Comparison of ENCODE assay signal across 8 mouse cellular contexts in the genomic region with DNA sequence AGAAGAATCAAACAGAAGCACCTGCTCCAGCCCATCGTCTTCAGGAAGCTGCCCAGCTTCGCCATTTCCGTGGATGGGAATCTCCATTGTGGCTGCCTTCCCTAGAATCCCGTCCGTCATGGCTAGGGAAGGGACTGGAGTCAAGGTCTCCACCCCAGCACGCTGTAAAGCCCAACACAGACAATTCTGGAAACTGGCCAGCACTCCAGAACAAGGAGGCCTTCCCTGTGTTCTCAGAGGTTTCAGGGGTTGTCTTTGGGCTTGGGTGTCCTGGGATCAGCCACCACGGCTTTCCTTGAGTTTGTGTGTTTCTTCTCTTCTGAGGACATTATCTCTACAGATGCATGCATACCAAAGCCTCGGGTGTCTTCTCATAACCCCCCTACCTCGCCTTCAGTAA. TPM values are rescaled to one million over a fixed set of nuclear protein-coding genes. Genes with fewer than 3 reads are reported as not detected.
DNase-seq lines count a peak whose midpoint lies in the region; ATAC-seq and TF ChIP-seq lines count a peak whose summit lies in the region.

No protein-coding gene starts in this region.

- WGBS in forebrain, embryonic 13.5 days, result 78% methylated on average over 9 of the region's 9 CpGs
- WGBS in limb, embryonic 12.5 days, result 79% methylated on average over 9 of the region's 9 CpGs
- WGBS in stomach, embryonic 14.5 days, result 69% methylated on average over 9 of the region's 9 CpGs

- no peaks in the 10 kb centered on the region for H3K27me3 ChIP-seq in CH12.LX (replicated peaks)
- no peaks in the 10 kb centered on the region for H3K27me3 ChIP-seq in forebrain, embryonic 13.5 days
- H3K27me3 ChIP-seq in limb, embryonic 12.5 days, result no peaks in the 10 kb centered on the region
- H3K27me3 ChIP-seq in stomach, embryonic 14.5 days (ENCODE audit: control insufficient read depth, insufficient read depth, low read length), result no peaks in the 10 kb centered on the region

- TF ChIP-seq POLR2A in CH12.LX (IDR thresholded peaks at IDR 0.05; ENCODE audit: low read depth, low read length), result no peak

- peak; percentile 71 for DNase-seq in cerebellum, adult 9-11 months
- DNase-seq in cerebellum, postnatal 25 days, result no peak
- no peak for DNase-seq in CH12.LX (ENCODE audit: extremely low read depth)
- no peak for DNase-seq in ovary, postnatal 10 days (ENCODE audit: low spot score)
- no peak for DNase-seq in frontal cortex, postnatal 36 days (ENCODE audit: low spot score in 2 of 2)

- H3K27ac ChIP-seq in CH12.LX (ENCODE audit: insufficient read depth, low read depth), result no peak overlapping the region
- no peak overlapping the region for H3K27ac ChIP-seq in forebrain, embryonic 13.5 days
- H3K27ac ChIP-seq in limb, embryonic 12.5 days, result no peak overlapping the region
- H3K27ac ChIP-seq in stomach, embryonic 14.5 days (ENCODE audit: low read length), result no peak overlapping the region

- peak overlapping the region; percentile 69 for H3K4me2 ChIP-seq in CH12.LX (ENCODE audit: insufficient read depth, low read depth, poor library complexity, severe bottlenecking)
- H3K4me2 ChIP-seq in forebrain, embryonic 13.5 days, result peak overlapping the region; percentile 98
- H3K4me2 ChIP-seq in limb, embryonic 12.5 days, result peak overlapping the region; percentile 94
- H3K4me2 ChIP-seq in stomach, embryonic 14.5 days (replicated peaks; ENCODE audit: low read depth, low read length), result peak overlapping the region; percentile 95

- dilution Hi-C loops in CH12.LX (cut with MboI; ENCODE audit: extremely low pct_ligation_motif_present, extremely low pct_unique_long_range_greater_than_20kb, low sequenced_read_pairs), result no loop called here

- ATAC-seq in forebrain, embryonic 13.5 days, result no peak
- ATAC-seq in limb, embryonic 12.5 days (ENCODE audit: insufficient number of reproducible peaks, insufficient read depth, low FRiP score, low TSS enrichment, low read depth), result no peak
- ATAC-seq in stomach, embryonic 14.5 days (ENCODE audit: insufficient number of reproducible peaks, insufficient read depth, low FRiP score, low read depth), result no peak

- no peaks in the 10 kb centered on the region for H3K9me3 ChIP-seq in CH12.LX (replicated peaks; ENCODE audit: low read length)
- H3K9me3 ChIP-seq in forebrain, embryonic 13.5 days (replicated peaks), result no peaks in the 10 kb centered on the region
- no peaks in the 10 kb centered on the region for H3K9me3 ChIP-seq in limb, embryonic 12.5 days
- H3K9me3 ChIP-seq in stomach, embryonic 14.5 days (ENCODE audit: control insufficient read depth, low read depth, low read length), result no peaks in the 10 kb centered on the region

- TF ChIP-seq CTCF in CH12.LX (conservative IDR thresholded peaks at IDR 0.05 in 1 of 2, IDR thresholded peaks at IDR 0.05 in 1 of 2; ENCODE audit: low read depth in 2 of 2, low read length in 2 of 2), result no peak

- in situ Hi-C loops in CH12.LX (cut with MboI; ENCODE audit: low pct_ligation_motif_present, low pct_unique_long_range_greater_than_20kb, low sequenced_read_pairs), result no loop called here

- H3K4me3 ChIP-seq in CH12.LX (replicated peaks in 1 of 3; ENCODE audit: low read depth in 2 of 3, low read length in 2 of 3, poor library complexity in 1 of 3), result peak overlapping the region; percentile 91 to 94 (median 93)
- peak overlapping the region; percentile 74 for H3K4me3 ChIP-seq in forebrain, embryonic 13.5 days
- peak overlapping the region; percentile 73 for H3K4me3 ChIP-seq in limb, embryonic 12.5 days (replicated peaks)
- H3K4me3 ChIP-seq in stomach, embryonic 14.5 days (ENCODE audit: low read depth, low read length), result peak overlapping the region; percentile 67

- H3K79me2 ChIP-seq in CH12.LX (replicated peaks; ENCODE audit: control insufficient read depth, extremely low read depth, insufficient read depth, poor library complexity, severe bottlenecking), result peaks cover 17% of the 10 kb centered on the region; the same call in 1 of the 2 replicates

- peaks cover 18 to 69% of the 10 kb centered on the region in 2 experiments for H3K36me3 ChIP-seq in CH12.LX (replicated peaks in 1 of 2; ENCODE audit: control insufficient read depth in 1 of 2, insufficient read depth in 1 of 2, low read length in 1 of 2)
- peaks cover 36% of the 10 kb centered on the region for H3K36me3 ChIP-seq in forebrain, embryonic 13.5 days (ENCODE audit: poor library complexity, severe bottlenecking)
- peaks cover 40% of the 10 kb centered on the region for H3K36me3 ChIP-seq in limb, embryonic 12.5 days
- peaks cover 32% of the 10 kb centered on the region for H3K36me3 ChIP-seq in stomach, embryonic 14.5 days (ENCODE audit: control insufficient read depth, insufficient read depth, low read length)

- peak overlapping the region; percentile 79 for H3K9ac ChIP-seq in CH12.LX (ENCODE audit: insufficient read depth, low read depth)
- H3K9ac ChIP-seq in forebrain, embryonic 13.5 days, result peak overlapping the region; percentile 92
- peak overlapping the region; percentile 81; the same call in 1 of the 2 replicates for H3K9ac ChIP-seq in limb, embryonic 12.5 days (replicated peaks)
- H3K9ac ChIP-seq in stomach, embryonic 14.5 days (replicated peaks; ENCODE audit: low read depth, low read length), result peak overlapping the region; percentile 43

- TF ChIP-seq EP300 in CH12.LX (IDR thresholded peaks at IDR 0.05; ENCODE audit: low read length), result no peak

- H3K4me1 ChIP-seq in CH12.LX (ENCODE audit: control insufficient read depth in 1 of 2, insufficient read depth in 2 of 2), result peaks cover 7 to 37% of the 10 kb centered on the region in 2 experiments; a peak in 3 of 4 replicates
- H3K4me1 ChIP-seq in forebrain, embryonic 13.5 days, result peaks cover 26% of the 10 kb centered on the region
- H3K4me1 ChIP-seq in limb, embryonic 12.5 days (replicated peaks), result peaks cover 28% of the 10 kb centered on the region
- peaks cover 15% of the 10 kb centered on the region for H3K4me1 ChIP-seq in stomach, embryonic 14.5 days (ENCODE audit: control insufficient read depth, insufficient read depth, low read length)

- TF ChIP-seq RAD21 in CH12.LX (IDR thresholded peaks at IDR 0.05; ENCODE audit: low read depth, low read length), result no peak

TF ChIP-seq in CH12.LX, 34 proteins besides CTCF, POLR2A, EP300 and RAD21:
- TF ChIP-seq IRF4 (IDR thresholded peaks at IDR 0.05; ENCODE audit: low read depth, low read length) (no peak), MAFK (IDR thresholded peaks at IDR 0.05; ENCODE audit: insufficient replicate concordance, low read length) (no peak), RCOR1 (conservative IDR thresholded peaks at IDR 0.05; ENCODE audit: low read depth, low read length) (no peak)

RNA-seq across cellular contexts. Expression of gene Timm10b, which starts 0.6 kb away (rescaled TPM):
- total RNA-seq in CH12.LX (2012; rRNA removed), result 103 and 115 TPM in 2 replicates
- total RNA-seq in CH12.LX (2014; rRNA removed), result 86.2 and 94.9 TPM in 2 replicates
- polyA plus RNA-seq in CH12.LX (2012; ENCODE audit: insufficient read length, low read depth), result 89.6 and 99.3 TPM in 2 replicates
- 154 and 163 TPM in 2 replicates for polyA plus RNA-seq in forebrain, embryonic 13.5 days (2015; fragmentation: Nextera tagmentation; extraction: Ambion mirVana)
- polyA plus RNA-seq in limb, embryonic 12.5 days (2016; fragmentation: Nextera tagmentation; extraction: Ambion mirVana), result 167 and 168 TPM in 2 replicates
- polyA plus RNA-seq in stomach, embryonic 14.5 days (2014; fragmentation: Nextera tagmentation; extraction: Ambion mirVana), result 203 and 209 TPM in 2 replicates

RNA-seq across cellular contexts. Expression of gene Arfip2, which starts 0.9 kb away (rescaled TPM):
- total RNA-seq in CH12.LX (2012; rRNA removed), result 50.1 and 57.7 TPM in 2 replicates
- 46.9 and 55.6 TPM in 2 replicates for total RNA-seq in CH12.LX (2014; rRNA removed)
- polyA plus RNA-seq in CH12.LX (2012; ENCODE audit: insufficient read length, low read depth), result 54.8 and 71.0 TPM in 2 replicates
- polyA plus RNA-seq in forebrain, embryonic 13.5 days (2015; fragmentation: Nextera tagmentation; extraction: Ambion mirVana), result 76.1 and 76.4 TPM in 2 replicates
- polyA plus RNA-seq in limb, embryonic 12.5 days (2016; fragmentation: Nextera tagmentation; extraction: Ambion mirVana), result 72.8 and 77.2 TPM in 2 replicates
- 88.9 and 94.0 TPM in 2 replicates for polyA plus RNA-seq in stomach, embryonic 14.5 days (2014; fragmentation: Nextera tagmentation; extraction: Ambion mirVana)

RNA-seq across cellular contexts. Expression of gene Gm45799, which starts 1.0 kb away (rescaled TPM):
- total RNA-seq in CH12.LX (2012; rRNA removed), result 54.4 and 78.4 TPM in 2 replicates
- total RNA-seq in CH12.LX (2014; rRNA removed), result 37.7 and 51.6 TPM in 2 replicates
- polyA plus RNA-seq in CH12.LX (2012; ENCODE audit: insufficient read length, low read depth), result 54.0 and 73.5 TPM in 2 replicates
- 7.7 and 17.8 TPM in 2 replicates for polyA plus RNA-seq in forebrain, embryonic 13.5 days (2015; fragmentation: Nextera tagmentation; extraction: Ambion mirVana)
- 9.9 and 13.9 TPM in 2 replicates for polyA plus RNA-seq in limb, embryonic 12.5 days (2016; fragmentation: Nextera tagmentation; extraction: Ambion mirVana)
- 24.1 and 35.7 TPM in 2 replicates for polyA plus RNA-seq in stomach, embryonic 14.5 days (2014; fragmentation: Nextera tagmentation; extraction: Ambion mirVana)

RNA-seq across cellular contexts. Expression of gene Trim3, which starts 5.9 kb away (rescaled TPM):
- total RNA-seq in CH12.LX (2012; rRNA removed), result 3.5 and 4.7 TPM in 2 replicates
- 2.2 TPM in 2 replicates for total RNA-seq in CH12.LX (2014; rRNA removed)
- polyA plus RNA-seq in CH12.LX (2012; ENCODE audit: insufficient read length, low read depth), result 3.5 and 4.6 TPM in 2 replicates
- 45.0 and 51.6 TPM in 2 replicates for polyA plus RNA-seq in forebrain, embryonic 13.5 days (2015; fragmentation: Nextera tagmentation; extraction: Ambion mirVana)
- polyA plus RNA-seq in limb, embryonic 12.5 days (2016; fragmentation: Nextera tagmentation; extraction: Ambion mirVana), result 34.4 and 37.4 TPM in 2 replicates
- polyA plus RNA-seq in stomach, embryonic 14.5 days (2014; fragmentation: Nextera tagmentation; extraction: Ambion mirVana), result 28.8 and 29.1 TPM in 2 replicates

RNA-seq across cellular contexts. Expression of gene Dnhd1, which starts 11.3 kb away (rescaled TPM):
- total RNA-seq in CH12.LX (2012; rRNA removed) (0.04 and 0.08 TPM in 2 replicates), CH12.LX (2014; rRNA removed) (0.07 and 0.23 TPM in 2 replicates)
- 0.31 and 0.41 TPM in 2 replicates for polyA plus RNA-seq in CH12.LX (2012; ENCODE audit: insufficient read length, low read depth)
- polyA plus RNA-seq in forebrain, embryonic 13.5 days (2015; fragmentation: Nextera tagmentation; extraction: Ambion mirVana), result 0.98 and 1.0 TPM in 2 replicates
- polyA plus RNA-seq in limb, embryonic 12.5 days (2016; fragmentation: Nextera tagmentation; extraction: Ambion mirVana), result 1.2 and 1.5 TPM in 2 replicates
- polyA plus RNA-seq in stomach, embryonic 14.5 days (2014; fragmentation: Nextera tagmentation; extraction: Ambion mirVana), result 1.5 and 2.0 TPM in 2 replicates
